Mouse (Mus musculus) heart, postnatal 0 days (tissue): ENCODE results near the gene Mbtps2.

Experiments used
- CTCF ChIP-seq: IDR thresholded peaks from 2 replicates; pipeline ENCODE4 v1.5.1; 2016; ENCODE audit warnings: antibody characterized with exemption, control low read depth, low read depth
- EP300 ChIP-seq: IDR thresholded peaks from 2 replicates; pipeline ENCODE4 v1.6.1; 2016; ENCODE audit warnings: antibody characterized with exemption, low read depth

DNA sequence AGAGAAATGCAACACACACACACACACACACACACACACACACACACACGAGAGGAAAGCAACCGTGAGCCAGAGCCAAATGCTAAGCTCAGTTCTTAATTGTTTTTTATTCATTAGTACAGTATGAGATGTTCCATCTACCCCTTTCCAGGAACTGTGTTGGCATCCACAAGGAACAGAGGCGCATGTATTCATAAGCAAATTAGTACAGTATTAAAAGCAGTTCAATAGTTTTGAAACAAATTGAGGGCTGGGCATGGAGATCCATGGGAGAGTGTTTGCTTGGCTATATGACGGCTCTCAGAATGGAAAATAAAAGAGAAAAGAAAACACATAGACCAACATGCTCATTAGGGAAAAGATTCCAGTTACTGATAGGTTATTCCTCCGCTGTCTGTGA lies 44.3 kb upstream of the Mbtps2 start:
- TF ChIP-seq CTCF (no peak), EP300 (no peak)
